ENCODE assay signal across 7 mouse cellular contexts in genomic region chr4:135205711-135206600, GRCm38 (mm10).
DNase-seq lines count a peak whose midpoint lies in the region; ATAC-seq and TF ChIP-seq lines count a peak whose summit lies in the region.

No protein-coding gene starts in this region.

- H3K27ac ChIP-seq in intestine, postnatal 0 days (ENCODE audit: low read depth, low read length): no peak overlapping the region
- no peak overlapping the region for H3K27ac ChIP-seq in midbrain, embryonic 12.5 days (replicated peaks)

- H3K9ac ChIP-seq in intestine, postnatal 0 days (ENCODE audit: low read depth, low read length): no peak overlapping the region
- peak overlapping the region; percentile 51 for H3K9ac ChIP-seq in midbrain, embryonic 12.5 days (replicated peaks)

- TF ChIP-seq CTCF in intestine, postnatal 0 days (IDR thresholded peaks at IDR 0.05; ENCODE audit: low read depth): peak; percentile 95

- peak overlapping the region; percentile 81 for H3K4me2 ChIP-seq in intestine, postnatal 0 days (replicated peaks; ENCODE audit: low read depth)
- peak overlapping the region; percentile 74 for H3K4me2 ChIP-seq in midbrain, embryonic 12.5 days (replicated peaks)

- WGBS in intestine, postnatal 0 days: 3% methylated on average over 47 of the region's 47 CpGs
- WGBS in midbrain, embryonic 12.5 days: 2% methylated on average over 47 of the region's 47 CpGs

- ATAC-seq in granulocyte monocyte progenitor cell, adult 5-6 weeks (replicated peaks; ENCODE audit: poor library complexity, severe bottlenecking): peak; percentile 80
- peak; percentile 67 for ATAC-seq in intestine, postnatal 0 days
- ATAC-seq in midbrain, embryonic 12.5 days (ENCODE audit: low FRiP score, low read depth): peak; percentile 69; the same call in 1 of the 2 replicates

- 0 out of 2 replicates have a peak, but pooled peaks cover 7% of the 10 kb centered on the region for H3K9me3 ChIP-seq in intestine, postnatal 0 days (ENCODE audit: control insufficient read depth)
- H3K9me3 ChIP-seq in midbrain, embryonic 12.5 days: 0 out of 2 replicates have a peak, but pooled peaks cover 3% of the 10 kb centered on the region

- DNase-seq in adrenal gland, adult 2 months: peak; percentile 87
- DNase-seq in embryo, embryonic 11.5 days (ENCODE audit: low read depth, low spot score): peak; percentile 82
- DNase-seq in left cerebral cortex, postnatal 4 days: peak; percentile 88
- DNase-seq in skeletal muscle tissue, adult 2 months (ENCODE audit: low read depth, low spot score): peak; percentile 69

- H3K4me1 ChIP-seq in intestine, postnatal 0 days (replicated peaks; ENCODE audit: control insufficient read depth, insufficient read depth, low read length): 0 out of 2 replicates have a peak, but pooled peaks cover 4% of the 10 kb centered on the region
- peaks cover 11% of the 10 kb centered on the region for H3K4me1 ChIP-seq in midbrain, embryonic 12.5 days

- intact Hi-C loops in left cerebral cortex, postnatal 4 days (cut with DNase I): loop anchor here (2.0 to 10.0 kb wide), 2 partner anchors 141 to 259 kb away; no protein-coding TSS in a partner anchor

- H3K27me3 ChIP-seq in intestine, postnatal 0 days (replicated peaks; ENCODE audit: control insufficient read depth, insufficient read depth, low read length): peaks cover 9% of the 10 kb centered on the region
- peaks cover 46% of the 10 kb centered on the region for H3K27me3 ChIP-seq in midbrain, embryonic 12.5 days

- no peaks in the 10 kb centered on the region for H3K36me3 ChIP-seq in intestine, postnatal 0 days (ENCODE audit: control insufficient read depth, insufficient read depth)
- no peaks in the 10 kb centered on the region for H3K36me3 ChIP-seq in midbrain, embryonic 12.5 days

- peak overlapping the region; percentile 32 for H3K4me3 ChIP-seq in intestine, postnatal 0 days (ENCODE audit: low read depth, low read length)
- H3K4me3 ChIP-seq in midbrain, embryonic 12.5 days: peak overlapping the region; percentile 39
